Mouse (Mus musculus) intestine, postnatal 0 days (tissue): ENCODE data around the gene Tpp1. TPM values are rescaled to one million over a fixed set of nuclear protein-coding genes. Genes with fewer than 3 reads are reported as not detected.

Experiments
- ATAC-seq: fragments of 200-750 bp; cut with Nextera tagmentation; 2 replicates; pipeline ENCODE4 v1.8.0; 2017; ENCODE audit warnings: mild to moderate bottlenecking, moderate TSS enrichment, moderate library complexity
- H3K27ac ChIP-seq: fragments of 300-500 bp; sonication (generic); 2 replicates; pipeline ENCODE4 v1.5.1; 2014; ENCODE audit warnings: mild to moderate bottlenecking, low read depth, low read length, moderate library complexity
- H3K27me3 ChIP-seq: fragments of 300-500 bp; sonication (generic); replicated peaks from 2 replicates; pipeline ENCODE4 v1.6.1; 2014; ENCODE audit warnings: low read length, mixed read lengths; ENCODE audit not compliant: control insufficient read depth, insufficient read depth
- H3K36me3 ChIP-seq: fragments of 300-500 bp; sonication (generic); 2 replicates; pipeline ENCODE4 v1.6.1; 2014; ENCODE audit warnings: mild to moderate bottlenecking, moderate library complexity; ENCODE audit not compliant: control insufficient read depth, insufficient read depth
- H3K4me1 ChIP-seq: fragments of 300-500 bp; sonication (generic); replicated peaks from 2 replicates; pipeline ENCODE4 v1.6.1; 2014; ENCODE audit warnings: antibody characterized with exemption, low read length, mixed read lengths; ENCODE audit not compliant: control insufficient read depth, insufficient read depth
- H3K4me2 ChIP-seq: fragments of 300-500 bp; sonication (generic); replicated peaks from 2 replicates; pipeline ENCODE4 v1.6.1; 2014; ENCODE audit warnings: low read depth, mild to moderate bottlenecking, moderate library complexity
- H3K4me3 ChIP-seq: fragments of 300-500 bp; sonication (generic); 2 replicates; pipeline ENCODE4 v1.5.1; 2014; ENCODE audit warnings: low read depth, low read length
- H3K9ac ChIP-seq: fragments of 300-500 bp; sonication (generic); 2 replicates; pipeline ENCODE4 v1.6.1; 2014; ENCODE audit warnings: mild to moderate bottlenecking, low read depth, low read length
- H3K9me3 ChIP-seq: fragments of 300-500 bp; sonication (generic); 2 replicates; pipeline ENCODE4 v1.6.1; 2016; ENCODE audit warnings: mixed run types; ENCODE audit not compliant: control insufficient read depth
- CTCF ChIP-seq: sonication (generic); IDR thresholded peaks from 2 replicates; pipeline ENCODE4 v1.5.1; 2016; ENCODE audit warnings: low read depth, mild to moderate bottlenecking, control low read depth, antibody characterized with exemption, moderate library complexity
- WGBS: fragments of 180-500 bp; shearing (Covaris S2); extraction: QIAGEN DNeasy Blood & Tissue Kit; methylation state at CpG from one replicate; pipeline ENCODE4 v1.1.7; 2014; 5-methylcytosine and 5-hydroxymethylcytosine counted together
- polyA plus RNA-seq: library from polyadenylated mRNA; unstranded; fragments of >200 nt; fragmentation: Nextera tagmentation; extraction: Ambion mirVana; gene quantifications from 2 replicates; pipeline ENCODE4 v1.2.1, GENCODE M21; 2015

The Tpp1 gene
- polyA plus RNA-seq, 1 experiment from 2014 or later: 176 TPM

- Histone ChIP-seq H3K27ac (no peak overlapping the region), H3K4me1 (no peaks in the 10 kb centered on the region), H3K4me2 (no peak overlapping the region), H3K4me3 (no peak overlapping the region), H3K9me3 (no peaks in the 10 kb centered on the region), H3K27me3 (no peaks in the 10 kb centered on the region), H3K9ac (no peak overlapping the region), H3K36me3 (peaks cover 16% of the 10 kb centered on the region; the same call in 1 of the 2 replicates)
- no peak for TF ChIP-seq CTCF
- ATAC-seq: no peak
- 79% methylated on average over 3 of the region's 3 CpGs for WGBS
Measured at GRCm38 (mm10) chr7:105769959-105770358, 17.9 kb upstream of the Tpp1 start.

- no peak overlapping the region for H3K9ac ChIP-seq
- no peak overlapping the region for H3K4me2 ChIP-seq
- H3K4me3 ChIP-seq: no peak overlapping the region
- H3K4me1 ChIP-seq: no peaks in the 10 kb centered on the region
- no peaks in the 10 kb centered on the region for H3K9me3 ChIP-seq
- TF ChIP-seq CTCF: no peak
- no peak overlapping the region for H3K27ac ChIP-seq
- WGBS: 40% methylated on average over 6 of the region's 6 CpGs
- H3K27me3 ChIP-seq: peaks cover 4% of the 10 kb centered on the region; the same call in 1 of the 2 replicates
- peaks cover 21% of the 10 kb centered on the region for H3K36me3 ChIP-seq
- ATAC-seq: no peak
Measured at GRCm38 (mm10) chr7:105767729-105768165, 15.7 kb upstream of the Tpp1 start.

- Histone ChIP-seq H3K4me2 (no peak overlapping the region), H3K27me3 (peaks cover 10% of the 10 kb centered on the region; the same call in 1 of the 2 replicates), H3K36me3 (peaks cover 23% of the 10 kb centered on the region; the same call in 1 of the 2 replicates), H3K9me3 (no peaks in the 10 kb centered on the region), H3K9ac (no peak overlapping the region), H3K27ac (no peak overlapping the region), H3K4me1 (no peaks in the 10 kb centered on the region), H3K4me3 (no peak overlapping the region)
- WGBS: 91% methylated on average over 11 of the region's 11 CpGs
- no peak for TF ChIP-seq CTCF
- no peak for ATAC-seq
Measured at GRCm38 (mm10) chr7:105764331-105764730, 12.3 kb upstream of the Tpp1 start.

GRCm38 (mm10) chr7:105762517-105763270 lies 10.7 kb upstream of the Tpp1 start:
- no peak for ATAC-seq
- peak overlapping the region; percentile 28 for H3K4me3 ChIP-seq
- H3K9ac ChIP-seq: no peak overlapping the region
- peaks cover 35% of the 10 kb centered on the region; the same call in 1 of the 2 replicates for H3K36me3 ChIP-seq
- H3K9me3 ChIP-seq: no peaks in the 10 kb centered on the region
- no peak for TF ChIP-seq CTCF
- peak overlapping the region; percentile 7; the same call in 1 of the 2 replicates for H3K27ac ChIP-seq
- WGBS: 46% methylated on average over 55 of the region's 55 CpGs
- peak overlapping the region; percentile 59 for H3K4me2 ChIP-seq
- peaks cover 10% of the 10 kb centered on the region; the same call in 1 of the 2 replicates for H3K27me3 ChIP-seq
- no peaks in the 10 kb centered on the region for H3K4me1 ChIP-seq

GRCm38 (mm10) chr7:105761813-105762484 lies 9.9 kb upstream of the Tpp1 start:
- WGBS: 38% methylated on average over 51 of the region's 51 CpGs
- H3K9ac ChIP-seq: no peak overlapping the region
- ATAC-seq: peak; percentile 55
- no peaks in the 10 kb centered on the region for H3K4me1 ChIP-seq
- peak overlapping the region; percentile 28 for H3K4me3 ChIP-seq
- H3K4me2 ChIP-seq: peak overlapping the region; percentile 59
- H3K36me3 ChIP-seq: peaks cover 40% of the 10 kb centered on the region; the same call in 1 of the 2 replicates
- H3K27ac ChIP-seq: peak overlapping the region; percentile 7; the same call in 1 of the 2 replicates
- no peaks in the 10 kb centered on the region for H3K9me3 ChIP-seq
- TF ChIP-seq CTCF: no peak
- H3K27me3 ChIP-seq: peaks cover 10% of the 10 kb centered on the region; the same call in 1 of the 2 replicates

- no peaks in the 10 kb centered on the region for H3K27me3 ChIP-seq
- peaks cover 6% of the 10 kb centered on the region; the same call in 1 of the 2 replicates for H3K4me1 ChIP-seq
- ATAC-seq: no peak
- WGBS: 88% methylated on average over 10 of the region's 10 CpGs
- H3K36me3 ChIP-seq: peaks cover 20% of the 10 kb centered on the region
- H3K9me3 ChIP-seq: no peaks in the 10 kb centered on the region
- no peak overlapping the region for H3K27ac ChIP-seq
- H3K4me2 ChIP-seq: no peak overlapping the region
- no peak for TF ChIP-seq CTCF
- no peak overlapping the region for H3K4me3 ChIP-seq
- H3K9ac ChIP-seq: no peak overlapping the region
Measured at GRCm38 (mm10) chr7:105753281-105753680, 1.2 kb upstream of the Tpp1 start.
